16 mouse cellular contexts compared by ENCODE assay signal in the genomic region with DNA sequence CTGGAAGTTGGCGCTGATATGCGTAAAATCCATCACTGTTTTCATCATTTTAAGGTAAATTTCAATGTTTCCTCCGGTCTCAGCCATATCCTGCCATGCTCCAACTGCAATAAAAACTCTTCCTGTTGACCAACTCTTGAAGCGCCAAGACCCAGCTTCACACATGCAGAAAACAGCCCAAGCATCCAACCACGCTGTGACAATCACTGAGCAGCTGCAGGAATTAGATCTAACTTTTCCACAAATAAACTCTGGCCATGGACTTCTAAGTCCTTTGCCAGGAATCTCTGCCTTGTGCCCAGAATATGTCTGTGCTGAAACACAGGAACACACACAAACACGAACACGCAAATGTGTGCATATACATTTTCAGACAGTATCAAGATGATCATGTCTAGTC.
"Had no signal": no experiment of that assay in that cellular context is flagged by ENCODE, and none has a peak within 500 bp of the region (broad histone marks: within the 10 kb centered on the region; RNA-seq: fewer than 3 reads in every experiment).

No protein-coding gene starts in this region.

- H3K4me2 ChIP-seq: neural tube, embryonic 13.5 days; neural tube, embryonic 15.5 days; stomach, embryonic 15.5 days had no signal

- H3K4me1 ChIP-seq: neural tube, embryonic 13.5 days; neural tube, embryonic 15.5 days had no signal

- H3K9me3 ChIP-seq: neural tube, embryonic 13.5 days; stomach, embryonic 15.5 days had no signal

- H3K27me3 ChIP-seq: neural tube, embryonic 13.5 days; neural tube, embryonic 15.5 days; stomach, embryonic 15.5 days had no signal

- H3K27ac ChIP-seq: neural tube, embryonic 13.5 days; neural tube, embryonic 15.5 days; stomach, embryonic 15.5 days; stomach, postnatal 0 days had no signal

- H3K36me3 ChIP-seq: neural tube, embryonic 13.5 days; neural tube, embryonic 15.5 days; stomach, embryonic 15.5 days had no signal

- DNase-seq: retina, postnatal 1 day; right cerebral cortex, adult 18-20 months; right cerebral cortex, postnatal 14 days; right cerebral cortex, postnatal 25 days; right cerebral cortex, postnatal 4 days; spleen, adult 18-20 months; thymus, adult 18-20 months; thymus, adult 2 months; thymus, postnatal 14 days; thymus, postnatal 25 days; thymus, postnatal 36 days; thymus, postnatal 4 days had no signal

- H3K9ac ChIP-seq: neural tube, embryonic 13.5 days; neural tube, embryonic 15.5 days; stomach, embryonic 15.5 days had no signal

- H3K4me3 ChIP-seq: neural tube, embryonic 13.5 days; neural tube, embryonic 15.5 days; stomach, embryonic 15.5 days had no signal
